Mouse (Mus musculus): ENCODE measurements around the gene Ebf1. TPM values are rescaled to one million over a fixed set of nuclear protein-coding genes. Genes with fewer than 3 reads are reported as not detected.

The Ebf1 gene
- total and polyA plus RNA-seq, 3 experiments = 0.04 TPM; not detected in 2

- H3K4me3 ChIP-seq (ENCODE audit: control insufficient read depth in 1 of 2, insufficient read depth in 1 of 2, low read depth in 2 of 2, low read length in 2 of 2) = no peak overlapping the region
- DNase-seq (ENCODE audit: low read depth, low spot score) = no peak
- no peaks in the 10 kb centered on the region for H3K27me3 ChIP-seq (ENCODE audit: control insufficient read depth in 1 of 2, insufficient read depth in 2 of 2, low read length in 2 of 2)
- H3K4me1 ChIP-seq (ENCODE audit: control insufficient read depth in 1 of 2, insufficient read depth in 2 of 2, low read length in 2 of 2) = no peaks in the 10 kb centered on the region
- no peaks in the 10 kb centered on the region for H3K79me2 ChIP-seq (ENCODE audit: control insufficient read depth, insufficient read depth, low read length, poor library complexity)
- H3K27ac ChIP-seq (ENCODE audit: control insufficient read depth, low read depth, low read length) = no peak overlapping the region
- H3K36me3 ChIP-seq (ENCODE audit: control insufficient read depth in 1 of 2, insufficient read depth in 2 of 2, low read length in 2 of 2) = no peaks in the 10 kb centered on the region
- H3K9ac ChIP-seq (ENCODE audit: control insufficient read depth, low read depth, low read length, poor library complexity, severe bottlenecking) = no peak overlapping the region
- H3K9me3 ChIP-seq (replicated peaks; ENCODE audit: insufficient read depth, low read length) = no peaks in the 10 kb centered on the region
- TF ChIP-seq SIN3A (IDR thresholded peaks at IDR 0.05; ENCODE audit: low read length) = no peak
These were observed 112.8 kb downstream of the Ebf1 start for GRCm38 (mm10) chr11:44729931-44730330.

GRCm38 (mm10) chr11:44731763-44732162 is 114.6 kb downstream of the Ebf1 start:
- no peaks in the 10 kb centered on the region for H3K36me3 ChIP-seq (ENCODE audit: control insufficient read depth in 1 of 2, insufficient read depth in 2 of 2, low read length in 2 of 2)

GRCm38 (mm10) chr11:44733276-44733675 is 116.2 kb downstream of the Ebf1 start:
- no peaks in the 10 kb centered on the region for H3K4me1 ChIP-seq (ENCODE audit: control insufficient read depth in 1 of 2, insufficient read depth in 2 of 2, low read length in 2 of 2)
- no peak overlapping the region for H3K4me3 ChIP-seq (ENCODE audit: control insufficient read depth in 1 of 2, insufficient read depth in 1 of 2, low read depth in 2 of 2, low read length in 2 of 2)
- no peaks in the 10 kb centered on the region for H3K79me2 ChIP-seq (ENCODE audit: control insufficient read depth, insufficient read depth, low read length, poor library complexity)
- H3K9ac ChIP-seq (ENCODE audit: control insufficient read depth, low read depth, low read length, poor library complexity, severe bottlenecking) = no peak overlapping the region
- no peak for DNase-seq (ENCODE audit: low read depth, low spot score)
- H3K27me3 ChIP-seq (ENCODE audit: control insufficient read depth in 1 of 2, insufficient read depth in 2 of 2, low read length in 2 of 2) = no peaks in the 10 kb centered on the region
- TF ChIP-seq HCFC1 (IDR thresholded peaks at IDR 0.05; ENCODE audit: low read depth, low read length) (no peak), MAFK (IDR thresholded peaks at IDR 0.05; ENCODE audit: borderline replicate concordance, low read depth, low read length) (no peak), USF2 (IDR thresholded peaks at IDR 0.05; ENCODE audit: borderline replicate concordance in 1 of 2, insufficient read depth in 1 of 2, low read depth in 1 of 2, low read length in 2 of 2) (no peak), MXI1 (IDR thresholded peaks at IDR 0.05; ENCODE audit: low read depth, low read length) (no peak), SIN3A (IDR thresholded peaks at IDR 0.05; ENCODE audit: low read length) (no peak), TBP (IDR thresholded peaks at IDR 0.05; ENCODE audit: low read depth, low read length) (no peak)
- no peaks in the 10 kb centered on the region for H3K9me3 ChIP-seq (replicated peaks; ENCODE audit: insufficient read depth, low read length)
- H3K36me3 ChIP-seq (ENCODE audit: control insufficient read depth in 1 of 2, insufficient read depth in 2 of 2, low read length in 2 of 2) = no peaks in the 10 kb centered on the region
- no peak overlapping the region for H3K27ac ChIP-seq (ENCODE audit: control insufficient read depth, low read depth, low read length)

More at GRCm38 (mm10) chr11:44731763-44732162, 114.6 kb downstream of the Ebf1 start:
- no peak for DNase-seq (ENCODE audit: low read depth, low spot score)
- Histone ChIP-seq H3K9ac (ENCODE audit: control insufficient read depth, low read depth, low read length, poor library complexity, severe bottlenecking) (no peak overlapping the region), H3K27me3 (ENCODE audit: control insufficient read depth in 1 of 2, insufficient read depth in 2 of 2, low read length in 2 of 2) (no peaks in the 10 kb centered on the region), H3K9me3 (replicated peaks; ENCODE audit: insufficient read depth, low read length) (no peaks in the 10 kb centered on the region), H3K4me3 (ENCODE audit: control insufficient read depth in 1 of 2, insufficient read depth in 1 of 2, low read depth in 2 of 2, low read length in 2 of 2) (no peak overlapping the region), H3K4me1 (ENCODE audit: control insufficient read depth in 1 of 2, insufficient read depth in 2 of 2, low read length in 2 of 2) (no peaks in the 10 kb centered on the region), H3K27ac (ENCODE audit: control insufficient read depth, low read depth, low read length) (no peak overlapping the region), H3K79me2 (ENCODE audit: control insufficient read depth, insufficient read depth, low read length, poor library complexity) (no peaks in the 10 kb centered on the region)
- no peak for TF ChIP-seq ZC3H11A (IDR thresholded peaks at IDR 0.05; ENCODE audit: low read depth, low read length)
- TF ChIP-seq USF1 (IDR thresholded peaks at IDR 0.05; ENCODE audit: low read depth, low read length) = no peak
- no peak for TF ChIP-seq RAD21 (IDR thresholded peaks at IDR 0.05; ENCODE audit: low read depth, low read length)
- no peak for TF ChIP-seq SIN3A (IDR thresholded peaks at IDR 0.05; ENCODE audit: low read length)
- no peak for TF ChIP-seq MYB (IDR thresholded peaks at IDR 0.05; ENCODE audit: low read depth, low read length)
- TF ChIP-seq TBP (IDR thresholded peaks at IDR 0.05; ENCODE audit: low read depth, low read length) = no peak
- no peak for TF ChIP-seq ZMIZ1 (IDR thresholded peaks at IDR 0.05; ENCODE audit: low read depth, low read length)
- TF ChIP-seq E2F4 (IDR thresholded peaks at IDR 0.05; ENCODE audit: borderline replicate concordance, low read depth, low read length) = no peak
- TF ChIP-seq MAFK (IDR thresholded peaks at IDR 0.05; ENCODE audit: borderline replicate concordance, low read depth, low read length) = no peak
- no peak for TF ChIP-seq USF2 (IDR thresholded peaks at IDR 0.05; ENCODE audit: borderline replicate concordance in 1 of 2, insufficient read depth in 1 of 2, low read depth in 1 of 2, low read length in 2 of 2)
- TF ChIP-seq HCFC1 (IDR thresholded peaks at IDR 0.05; ENCODE audit: low read depth, low read length) = no peak
- TF ChIP-seq POLR2A (IDR thresholded peaks at IDR 0.05; ENCODE audit: control insufficient read depth in 1 of 2, insufficient read depth in 1 of 2, low read depth in 1 of 2, low read length in 2 of 2, poor library complexity in 1 of 2) = no peak
- TF ChIP-seq SMC3 (IDR thresholded peaks at IDR 0.05; ENCODE audit: low read depth, low read length) = no peak
- TF ChIP-seq CHD2 (IDR thresholded peaks at IDR 0.05; ENCODE audit: low read length) = no peak
- no peak for TF ChIP-seq POLR2AphosphoS2 (IDR thresholded peaks at IDR 0.05; ENCODE audit: low read length)
- TF ChIP-seq MEF2A (IDR thresholded peaks at IDR 0.05; ENCODE audit: extremely low read depth, insufficient replicate concordance, low read depth, low read length, poor library complexity, severe bottlenecking) = no peak
- no peak for TF ChIP-seq CTCF (IDR thresholded peaks at IDR 0.05 in 2 of 3, conservative IDR thresholded peaks at IDR 0.05 in 1 of 3; ENCODE audit: control insufficient read depth in 1 of 3, insufficient read depth in 1 of 3, low read depth in 2 of 3, low read length in 3 of 3, poor library complexity in 1 of 3, severe bottlenecking in 1 of 3)
- TF ChIP-seq GABPA (IDR thresholded peaks at IDR 0.05; ENCODE audit: low read depth, low read length) = no peak
- TF ChIP-seq MYC (IDR thresholded peaks at IDR 0.05; ENCODE audit: low read depth, low read length) = no peak
- TF ChIP-seq GATA1 (IDR thresholded peaks at IDR 0.05; ENCODE audit: low read depth, low read length) = no peak

Data from MEL (cell line).